Mouse (Mus musculus) hindbrain, embryonic 12.5 days (tissue): ENCODE results near the gene Spta1. TPM values are rescaled to one million over a fixed set of nuclear protein-coding genes. Genes with fewer than 3 reads are reported as not detected.

ENCODE experiments used
- polyA plus RNA-seq: library from polyadenylated mRNA; unstranded; fragments of >200 nt; fragmentation: Nextera tagmentation; extraction: Ambion mirVana; gene quantifications from 2 replicates; pipeline ENCODE4 v1.2.1, GENCODE M21; 2016

Spta1 gene
- polyA plus RNA-seq, 1 experiment from 2014 or later, result 1.7 TPM

Other genes starting within 250 kb of the Spta1 start
- 0.74 and 0.76 TPM in 2 replicates for gene Mndal, start 230.3 kb upstream of the Spta1 start, polyA plus RNA-seq
- gene Ifi203, start 230.1 kb upstream of the Spta1 start, polyA plus RNA-seq, result 0.10 and 0.64 TPM in 2 replicates
- gene Ifi202b, start 190.0 kb upstream of the Spta1 start, polyA plus RNA-seq, result not detected in 2 replicates
- gene Ifi205, start 141.0 kb upstream of the Spta1 start, polyA plus RNA-seq, result not detected in 2 replicates
- gene Olfr433, start 132.1 kb upstream of the Spta1 start, polyA plus RNA-seq, result not detected in 2 replicates
- not detected in 2 replicates for gene Olfr432, start 123.6 kb upstream of the Spta1 start, polyA plus RNA-seq
- not detected in 2 replicates for gene Olfr430, start 106.2 kb upstream of the Spta1 start, polyA plus RNA-seq
- gene Olfr429, start 88.4 kb upstream of the Spta1 start, polyA plus RNA-seq, result not detected in 2 replicates
- not detected in 2 replicates for gene Olfr427, start 75.9 kb upstream of the Spta1 start, polyA plus RNA-seq
- not detected in 2 replicates for gene Olfr231, start 51.6 kb upstream of the Spta1 start, polyA plus RNA-seq
- gene Olfr424, start 41.3 kb upstream of the Spta1 start, polyA plus RNA-seq, result not detected in 2 replicates
- not detected in 2 replicates for gene Olfr420, start 17.1 kb upstream of the Spta1 start, polyA plus RNA-seq
- gene Olfr419, start 79.3 kb downstream of the Spta1 start, polyA plus RNA-seq, result not detected in 2 replicates
- not detected in 2 replicates for gene Mptx1, start 157.7 kb downstream of the Spta1 start, polyA plus RNA-seq
- not detected in 2 replicates for gene Olfr417, start 192.3 kb downstream of the Spta1 start, polyA plus RNA-seq
- gene Olfr248, start 218.3 kb downstream of the Spta1 start, polyA plus RNA-seq, result not detected in 2 replicates